ENCODE assay signal across 17 mouse cellular contexts in the genomic region with DNA sequence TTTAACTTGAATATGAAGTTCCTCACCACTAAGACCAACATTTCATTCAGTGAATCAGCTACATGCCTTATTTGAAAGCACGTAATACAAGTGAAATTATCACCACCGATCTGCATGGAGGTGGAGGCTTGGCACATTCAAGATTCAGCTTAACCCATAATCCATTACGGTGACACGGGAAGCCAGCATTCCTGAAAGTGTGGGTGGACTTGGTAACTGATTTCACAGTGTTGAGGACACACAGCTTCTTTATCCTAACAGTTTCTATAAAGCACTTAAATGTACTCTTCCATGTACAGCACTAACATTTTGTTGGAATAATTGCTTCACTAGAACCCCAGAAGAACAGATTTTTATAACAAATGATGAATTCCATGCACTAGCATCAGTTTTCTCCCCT.
"Had no signal": no experiment of that assay in that cellular context is flagged by ENCODE, and none has a peak within 500 bp of the region (broad histone marks: within the 10 kb centered on the region; RNA-seq: fewer than 3 reads in every experiment).

No protein-coding gene starts in this region.

- ATAC-seq: hindbrain, postnatal 0 days; intestine, embryonic 16.5 days; liver, embryonic 12.5 days had no signal

- DNase-seq: gastrocnemius, adult 2 months; gastrocnemius, postnatal 10 days; gastrocnemius, postnatal 25 days; heart, adult 11 months; heart, adult 2 months; heart, postnatal 14 days; heart, postnatal 36 days; kidney, adult 11 months; kidney, adult 2 months; kidney, adult 9 months; kidney, postnatal 14 days; kidney, postnatal 36 days; layer of hippocampus, postnatal 36 days; left cerebral cortex, postnatal 4 days had no signal
